Mouse (Mus musculus) CH12.LX (cell line): ENCODE data around the gene Macf1. TPM values are rescaled to one million over a fixed set of nuclear protein-coding genes. Genes with fewer than 3 reads are reported as not detected.

Experiments used
- DNase-seq: peaks from one replicate; pipeline ENCODE4 v3.0.0-alpha.2; 2013; ENCODE audit errors: extremely low read depth
- H3K27ac ChIP-seq: 2 replicates; pipeline ENCODE4 v1.5.1; 2012; ENCODE audit warnings: low read depth, mild to moderate bottlenecking, control low read depth, moderate library complexity; ENCODE audit not compliant: insufficient read depth
- H3K27me3 ChIP-seq: replicated peaks from 2 replicates; pipeline ENCODE3; 2012; ENCODE audit warnings: inconsistent platforms
- H3K36me3 ChIP-seq, 2 experiments: replicated peaks in 1 of 2; 2 replicates each; pipeline versions ENCODE3 to v1.6.1; 2012; ENCODE audit warnings: inconsistent platforms in 1 of 2, low read length in 1 of 2, mild to moderate bottlenecking in 1 of 2, mixed read lengths in 1 of 2, moderate library complexity in 1 of 2; ENCODE audit not compliant: control insufficient read depth in 1 of 2, insufficient read depth in 1 of 2
- H3K4me1 ChIP-seq, 2 experiments: 2 replicates each; pipeline ENCODE4 v1.6.1; 2012; ENCODE audit warnings: inconsistent platforms in 1 of 2, moderate library complexity in 1 of 2; ENCODE audit not compliant: insufficient read depth in 2 of 2, control insufficient read depth in 1 of 2
- H3K4me2 ChIP-seq: 2 replicates; pipeline ENCODE4 v1.6.1; 2012; ENCODE audit warnings: low read depth, mild to moderate bottlenecking, control low read depth; ENCODE audit not compliant: poor library complexity, insufficient read depth, severe bottlenecking
- H3K4me3 ChIP-seq, 3 experiments: fragments of 150-350 bp in 1 of 3; sonication (generic) in 1 of 3; replicated peaks in 1 of 3; 2 replicates each; pipeline versions ENCODE3 to v1.5.1; 2011 to 2012; ENCODE audit warnings: low read depth in 2 of 3, low read length in 2 of 3, mild to moderate bottlenecking in 2 of 3, moderate library complexity in 2 of 3, control low read depth in 1 of 3, improper control_type of control experiment in 1 of 3, inconsistent platforms in 1 of 3, mixed read lengths in 1 of 3; ENCODE audit not compliant: poor library complexity in 1 of 3
- H3K79me2 ChIP-seq: replicated peaks from 2 replicates; pipeline ENCODE4 v1.6.1; 2012; ENCODE audit warnings: mild to moderate bottlenecking, moderate library complexity; ENCODE audit not compliant: control insufficient read depth, poor library complexity, insufficient read depth, severe bottlenecking; ENCODE audit errors: extremely low read depth
- H3K9ac ChIP-seq: 2 replicates; pipeline ENCODE4 v1.6.1; 2012; ENCODE audit warnings: low read depth, mild to moderate bottlenecking, control low read depth, moderate library complexity; ENCODE audit not compliant: insufficient read depth
- H3K9me3 ChIP-seq: replicated peaks from 2 replicates; pipeline ENCODE3; 2012; ENCODE audit warnings: low read length, inconsistent platforms, mixed read lengths
- BHLHE40 ChIP-seq: IDR thresholded peaks from 2 replicates; pipeline ENCODE4 v1.6.1; 2011; ENCODE audit warnings: mild to moderate bottlenecking, low read depth, low read length, improper control_type of control experiment
- CHD1 ChIP-seq: IDR thresholded peaks from 2 replicates; pipeline ENCODE4 v1.6.1; 2012; ENCODE audit warnings: low read depth, low read length, improper control_type of control experiment, inconsistent platforms
- CTCF ChIP-seq, 2 experiments: IDR thresholded peaks in 1 of 2; conservative IDR thresholded peaks in 1 of 2; 2 replicates each; pipeline ENCODE4 v1.5.1; 2011 to 2012; ENCODE audit warnings: low read depth in 2 of 2, low read length in 2 of 2, improper control_type of control experiment in 1 of 2, inconsistent platforms in 1 of 2, mild to moderate bottlenecking in 1 of 2, moderate library complexity in 1 of 2
- ELF1 ChIP-seq: IDR thresholded peaks from 2 replicates; pipeline ENCODE4 v1.6.1; 2014; ENCODE audit warnings: low read depth, mild to moderate bottlenecking, inconsistent platforms, low read length, improper control_type of control experiment
- EP300 ChIP-seq: IDR thresholded peaks from 2 replicates; pipeline ENCODE4 v1.6.1; 2011; ENCODE audit warnings: low read length, improper control_type of control experiment
- ETS1 ChIP-seq: conservative IDR thresholded peaks from 2 replicates; pipeline ENCODE4 v1.6.1; 2012; ENCODE audit warnings: low read depth, mild to moderate bottlenecking, inconsistent platforms, low read length, improper control_type of control experiment, moderate library complexity
- IRF4 ChIP-seq: IDR thresholded peaks from 2 replicates; pipeline ENCODE4 v1.6.1; 2014; ENCODE audit warnings: low read depth, mild to moderate bottlenecking, inconsistent platforms, low read length, improper control_type of control experiment
- JUN ChIP-seq: IDR thresholded peaks from 2 replicates; pipeline ENCODE4 v1.6.1; 2011; ENCODE audit warnings: low read depth, mild to moderate bottlenecking, low read length, improper control_type of control experiment, moderate library complexity; ENCODE audit not compliant: insufficient read depth
- JUND ChIP-seq: conservative IDR thresholded peaks from 2 replicates; pipeline ENCODE4 v1.6.1; 2011; ENCODE audit warnings: low read depth, low read length, improper control_type of control experiment
- KAT2A ChIP-seq: IDR thresholded peaks from 2 replicates; pipeline ENCODE4 v1.6.1; 2012; ENCODE audit warnings: low read length, improper control_type of control experiment, inconsistent platforms; ENCODE audit not compliant: insufficient replicate concordance
- MAZ ChIP-seq: IDR thresholded peaks from 2 replicates; pipeline ENCODE4 v1.6.1; 2012; ENCODE audit warnings: low read depth, mild to moderate bottlenecking, inconsistent platforms, low read length, improper control_type of control experiment, moderate library complexity
- MXI1 ChIP-seq: IDR thresholded peaks from 2 replicates; pipeline ENCODE4 v1.6.1; 2011; ENCODE audit warnings: mild to moderate bottlenecking, low read depth, low read length, improper control_type of control experiment
- MYC ChIP-seq: IDR thresholded peaks from 2 replicates; pipeline ENCODE4 v1.6.1; 2011; ENCODE audit warnings: low read depth, mild to moderate bottlenecking, improper control_type of control experiment, low read length
- NELFE ChIP-seq: IDR thresholded peaks from 2 replicates; pipeline ENCODE4 v1.6.1; 2011; ENCODE audit warnings: low read depth, low read length, improper control_type of control experiment
- NRF1 ChIP-seq: IDR thresholded peaks from 2 replicates; pipeline ENCODE4 v1.6.1; 2014; ENCODE audit warnings: low read depth, mild to moderate bottlenecking, inconsistent platforms, low read length, improper control_type of control experiment, moderate library complexity
- PAX5 ChIP-seq: IDR thresholded peaks from 2 replicates; pipeline ENCODE4 v1.6.1; 2012; ENCODE audit warnings: low read length, inconsistent platforms, mixed read lengths
- POLR2A ChIP-seq: IDR thresholded peaks from 2 replicates; pipeline ENCODE4 v1.6.1; 2011; ENCODE audit warnings: low read depth, mild to moderate bottlenecking, improper control_type of control experiment, low read length
- RAD21 ChIP-seq: IDR thresholded peaks from 2 replicates; pipeline ENCODE4 v1.6.1; 2011; ENCODE audit warnings: low read depth, mild to moderate bottlenecking, low read length, improper control_type of control experiment, moderate library complexity
- SIN3A ChIP-seq: IDR thresholded peaks from 2 replicates; pipeline ENCODE4 v1.6.1; 2012; ENCODE audit warnings: low read length, improper control_type of control experiment, inconsistent platforms
- SMC3 ChIP-seq: IDR thresholded peaks from 2 replicates; pipeline ENCODE4 v1.6.1; 2011; ENCODE audit warnings: low read depth, low read length, improper control_type of control experiment
- TBP ChIP-seq: conservative IDR thresholded peaks from 2 replicates; pipeline ENCODE4 v1.6.1; 2011; ENCODE audit warnings: low read depth, low read length, improper control_type of control experiment
- TCF12 ChIP-seq: IDR thresholded peaks from 2 replicates; pipeline ENCODE4 v1.6.1; 2014; ENCODE audit warnings: low read depth, mild to moderate bottlenecking, inconsistent platforms, low read length, improper control_type of control experiment
- UBTF ChIP-seq: IDR thresholded peaks from 2 replicates; pipeline ENCODE4 v1.6.1; 2012; ENCODE audit warnings: low read depth, mild to moderate bottlenecking, inconsistent platforms, low read length, improper control_type of control experiment, moderate library complexity
- USF1 ChIP-seq: IDR thresholded peaks from 2 replicates; pipeline ENCODE4 v1.6.1; 2014; ENCODE audit warnings: low read depth, mild to moderate bottlenecking, inconsistent platforms, low read length, improper control_type of control experiment
- ZC3H11A ChIP-seq: IDR thresholded peaks from 2 replicates; pipeline ENCODE4 v1.6.1; 2012; ENCODE audit warnings: low read depth, mild to moderate bottlenecking, inconsistent platforms, low read length, improper control_type of control experiment
- ZKSCAN1 ChIP-seq: IDR thresholded peaks from 2 replicates; pipeline ENCODE4 v1.6.1; 2012; ENCODE audit warnings: low read depth, inconsistent platforms, low read length, improper control_type of control experiment, borderline replicate concordance
- ZMIZ1 ChIP-seq: IDR thresholded peaks from 2 replicates; pipeline ENCODE4 v1.6.1; 2012; ENCODE audit warnings: low read depth, mild to moderate bottlenecking, inconsistent platforms, low read length, improper control_type of control experiment
- ZNF384 ChIP-seq: IDR thresholded peaks from 2 replicates; pipeline ENCODE4 v1.6.1; 2012; ENCODE audit warnings: low read depth, low read length, improper control_type of control experiment, inconsistent platforms
- dilution Hi-C: fragments of 300-500 bp; cut with MboI; formaldehyde crosslinking; loops from 2 replicates; pipeline ENCODE4 v1.14.3; 2020; ENCODE audit warnings: low sequenced_read_pairs; ENCODE audit not compliant: extremely low pct_unique_long_range_greater_than_20kb, extremely low pct_ligation_motif_present
- in situ Hi-C: fragments of 300-500 bp; cut with MboI; formaldehyde crosslinking; loops from 3 replicates; pipeline ENCODE4 v1.14.3; 2019; ENCODE audit warnings: low sequenced_read_pairs, low pct_ligation_motif_present, low pct_unique_long_range_greater_than_20kb, mixed read lengths
- polyA plus RNA-seq: library from polyadenylated mRNA; unstranded; fragments of >175 nt; gene quantifications from 2 replicates; pipeline ENCODE4 v1.2.1, GENCODE M21; 2012; ENCODE audit warnings: low read depth; ENCODE audit not compliant: insufficient read length
- total RNA-seq, 2 experiments: library from RNA; depleted of rRNA; stranded (reverse); fragments of 300-350 nt in 1 of 2; fragments of >200 nt in 1 of 2; gene quantifications; 2 replicates each; pipeline ENCODE4 v1.2.3; 2012 to 2014

Macf1 gene
- total and polyA plus RNA-seq, 3 experiments, result 63.3 to 93.3 (median 77.8) TPM

GRCm38 (mm10) chr4:123548317-123548716, 135.8 kb downstream of the Macf1 start (continued):
- TF ChIP-seq UBTF, result no peak
- TF ChIP-seq KAT2A, result no peak
- no peak for TF ChIP-seq USF1
- TF ChIP-seq NELFE, result no peak
- peak; percentile 36 for TF ChIP-seq IRF4
- TF ChIP-seq MAZ, result no peak
- peak; percentile 56 for TF ChIP-seq ETS1
- TF ChIP-seq CHD1, result no peak
- TF ChIP-seq MXI1, result peak; percentile 83
- no peak for TF ChIP-seq NRF1
- TF ChIP-seq PAX5, result no peak
- TF ChIP-seq, all 38 proteins: peak for 11

GRCm38 (mm10) chr4:123543691-123544090, 140.5 kb downstream of the Macf1 start:
- H3K36me3 ChIP-seq, result peaks cover 21 to 59% of the 10 kb centered on the region in 2 experiments
- in situ Hi-C loops, result no loop called here
- no peaks in the 10 kb centered on the region for H3K9me3 ChIP-seq
- no peak for DNase-seq
- H3K79me2 ChIP-seq, result peaks cover 10% of the 10 kb centered on the region
- TF ChIP-seq UBTF, result no peak
- no peak for TF ChIP-seq JUND
- TF ChIP-seq, all 38 proteins: peak for 0
- Histone ChIP-seq H3K4me3 (no peak overlapping the region), H3K27me3 (no peaks in the 10 kb centered on the region), H3K4me2 (no peak overlapping the region), H3K4me1 (peaks cover 1 to 31% of the 10 kb centered on the region in 2 experiments; a peak in 2 of 4 replicates), H3K27ac (no peak overlapping the region), H3K9ac (no peak overlapping the region)
- dilution Hi-C loops, result no loop called here

- dilution Hi-C loops, result no loop called here
- peak; percentile 63 for DNase-seq
Observed at GRCm38 (mm10) chr4:123535271-123535670, 148.9 kb downstream of the Macf1 start.

More at GRCm38 (mm10) chr4:123535271-123535670, 148.9 kb downstream of the Macf1 start:
- in situ Hi-C loops, result loop anchor here (5.0 kb wide), 1 partner anchor 42 kb away; no protein-coding TSS in a partner anchor
- H3K27me3 ChIP-seq, result no peaks in the 10 kb centered on the region
- H3K36me3 ChIP-seq, result peaks cover 15 to 77% of the 10 kb centered on the region in 2 experiments
- no peaks in the 10 kb centered on the region; the same call in 1 of the 2 replicates for H3K79me2 ChIP-seq
- peaks cover 0 to 8% of the 10 kb centered on the region in 2 experiments; a peak in 2 of 4 replicates for H3K4me1 ChIP-seq
- H3K4me2 ChIP-seq, result no peak overlapping the region
- TF ChIP-seq NELFE (no peak), TCF12 (no peak), ZNF384 (peak; percentile 92), MYC (no peak), ELF1 (no peak), ZMIZ1 (no peak), TBP (no peak), CTCF (conservative IDR thresholded peaks at IDR 0.05 in 1 of 2, IDR thresholded peaks at IDR 0.05 in 1 of 2; ENCODE audit: low read depth in 2 of 2, low read length in 2 of 2) (peak; percentile 37 to 95), BHLHE40 (no peak), SIN3A (no peak), ZKSCAN1 (no peak), SMC3 (peak; percentile 96), MAZ (no peak), KAT2A (no peak), RAD21 (peak; percentile 91), POLR2A (no peak), JUN (no peak), EP300 (no peak), UBTF (no peak), ZC3H11A (peak; percentile 77)
- H3K9me3 ChIP-seq, result no peaks in the 10 kb centered on the region
- no peak overlapping the region for H3K27ac ChIP-seq
- no peak overlapping the region for H3K9ac ChIP-seq
- H3K4me3 ChIP-seq, result no peak overlapping the region
